Mouse (Mus musculus): ENCODE measurements around the gene Olfr1497. TPM values are rescaled to one million over a fixed set of nuclear protein-coding genes. Genes with fewer than 3 reads are reported as not detected.
"Not testable (repeated sequence)": the region's sequence is repeated elsewhere in the genome, so short reads cannot be mapped to it uniquely, and the experiment has no call there.

Olfr1497 gene
- not detected in 2 replicates for total RNA-seq (2021)
- long read RNA-seq, result 0 reads

GRCm38 (mm10) chr19:13798102-13798501 lies at the start of gene Olfr1497:
TSS of gene Olfr1497 (minus strand) at chr19:13798202.
- no peak for DNase-seq

DNA sequence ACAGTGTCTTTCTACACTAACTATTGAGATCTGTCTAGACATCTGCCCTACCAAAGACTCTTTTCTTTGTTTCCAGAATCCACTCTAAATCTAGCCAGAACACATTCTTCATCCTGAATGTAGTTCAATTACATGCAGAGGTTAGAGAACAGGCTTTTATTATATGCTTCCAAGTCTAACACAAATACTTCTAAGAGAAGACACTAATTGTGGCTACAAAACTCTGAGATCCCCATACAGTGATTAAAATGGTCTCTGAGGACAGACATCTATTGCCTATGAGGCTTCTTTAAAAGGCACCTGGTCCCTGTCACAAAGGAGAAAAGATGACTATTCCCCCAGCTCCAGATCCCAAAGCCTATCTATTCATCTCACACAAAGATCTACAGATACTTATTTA lies 32.4 kb upstream of the Olfr1497 start, which contains the start of gene Olfr1500:
Olfr1500 (minus strand) TSS at position 101 of the 400 bp plus-strand sequence.
- no peak for DNase-seq

DNA sequence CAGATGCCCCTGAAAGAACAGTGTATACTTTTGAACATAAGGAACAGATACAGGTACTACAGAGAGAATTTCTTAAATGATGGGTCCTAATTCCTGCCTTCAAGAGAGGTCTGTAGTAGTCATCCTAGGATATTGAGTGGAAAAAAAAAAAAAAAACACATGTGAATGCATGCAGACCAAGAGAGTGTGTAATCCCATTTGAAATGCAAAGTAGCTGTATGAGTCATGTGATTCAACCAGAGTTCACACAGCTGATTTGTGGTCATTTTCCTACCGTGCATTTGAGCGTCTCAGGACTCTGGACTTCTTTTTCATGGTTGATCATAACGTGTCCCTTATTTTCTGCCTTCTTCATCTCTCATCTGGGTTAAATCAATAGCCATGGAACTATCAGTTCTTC lies 30.4 kb upstream of the Olfr1497 start:
- DNase-seq, result no peak

GRCm38 (mm10) chr19:13820847-13821246 lies 22.8 kb upstream of the Olfr1497 start:
- DNase-seq, result no peak

GRCm38 (mm10) chr19:13819347-13819746 lies 21.3 kb upstream of the Olfr1497 start, which contains the start of gene Olfr1499:
TSS of gene Olfr1499 (minus strand) at chr19:13819447.
- DNase-seq, result no peak

DNA sequence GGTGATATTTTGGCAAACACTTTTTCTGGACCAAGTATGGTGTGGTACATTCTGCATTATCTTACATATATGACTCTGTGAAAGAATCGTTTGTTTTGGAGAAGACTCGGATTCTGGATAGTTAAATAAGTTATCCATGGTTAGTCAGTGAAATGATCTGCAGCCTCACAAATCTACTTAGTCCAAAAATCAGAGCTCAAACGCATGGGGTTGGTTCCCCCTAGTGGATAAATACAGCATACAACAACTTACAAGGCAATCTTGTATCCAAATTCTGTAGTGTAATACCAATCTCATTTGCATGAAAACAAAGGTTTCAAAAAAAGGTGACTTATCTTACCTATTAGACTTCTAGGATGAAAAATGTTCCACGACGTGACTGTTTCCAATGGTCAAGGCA lies 20.8 kb upstream of the Olfr1497 start:
- no peak for DNase-seq

DNA sequence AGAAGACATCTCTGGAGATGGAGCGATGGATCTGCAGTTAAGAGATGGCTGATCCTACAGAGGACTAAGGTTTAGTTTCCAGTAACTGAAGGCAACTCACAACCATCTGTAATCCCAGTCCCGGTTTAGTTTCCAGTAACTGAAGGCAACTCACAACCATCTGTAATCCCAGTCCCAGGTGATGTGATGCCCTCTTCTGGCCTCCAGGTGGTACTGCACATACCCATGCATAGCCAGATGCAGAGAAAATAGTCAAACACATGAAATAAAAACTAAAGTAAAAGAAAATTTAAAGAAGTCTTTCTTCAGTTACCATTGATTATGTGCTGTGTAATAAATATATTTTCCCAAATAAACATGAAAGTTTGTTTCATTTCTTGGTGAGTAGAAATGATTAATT lies 14.8 kb upstream of the Olfr1497 start:
- DNase-seq, result no peak

DNA sequence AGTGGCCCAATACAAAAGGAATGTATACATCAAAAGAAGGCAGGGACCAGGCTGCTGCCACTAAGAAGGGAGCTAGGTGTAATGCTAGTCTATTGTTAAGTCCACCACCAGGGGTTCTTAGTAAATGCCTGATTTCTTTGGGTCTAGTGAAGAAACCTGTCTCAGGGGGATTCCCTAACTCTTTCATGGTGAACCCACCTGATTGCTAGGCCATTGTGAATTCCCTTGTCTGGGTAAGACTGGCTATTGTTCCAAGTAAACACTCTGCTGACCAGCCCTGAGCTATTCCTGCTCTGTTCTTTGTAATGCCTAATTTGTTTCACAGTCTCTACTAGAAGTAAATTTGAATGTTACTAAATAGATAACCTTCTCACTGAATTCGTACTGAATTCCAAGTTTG lies 7.5 kb upstream of the Olfr1497 start:
- not testable (repeated sequence) for DNase-seq

GRCm38 (mm10) chr19:13777578-13777977 lies 20.4 kb downstream of the Olfr1497 start, which contains the start of gene Olfr1496:
TSS of gene Olfr1496 (plus strand) at chr19:13777878.
- no peak for DNase-seq

- no peak for DNase-seq
Measured at GRCm38 (mm10) chr19:13768565-13769276, 29.3 kb downstream of the Olfr1497 start.

GRCm38 (mm10) chr19:13764306-13764705 lies 33.7 kb downstream of the Olfr1497 start, which contains the start of gene Olfr1495:
TSS of gene Olfr1495 (plus strand) at chr19:13764606.
- no peak for DNase-seq

- DNase-seq, result no peak
Measured at GRCm38 (mm10) chr19:13749366-13749765, 48.6 kb downstream of the Olfr1497 start.

Other genes starting within 250 kb of the Olfr1497 start
- not detected in 2 replicates for gene Olfr1484, start 214.7 kb downstream of the Olfr1497 start, total RNA-seq (2021)
- not detected in 2 replicates for gene Olfr1487, start 180.8 kb downstream of the Olfr1497 start, total RNA-seq (2021)
- not detected in 2 replicates for gene Olfr1489, start 166.6 kb downstream of the Olfr1497 start, total RNA-seq (2021)
- not detected in 2 replicates for gene Olfr1490, start 147.1 kb downstream of the Olfr1497 start, total RNA-seq (2021)
- not detected in 2 replicates for gene Olfr1491, start 100.9 kb downstream of the Olfr1497 start, total RNA-seq (2021)
- gene Olfr1493-ps1, start 74.9 kb downstream of the Olfr1497 start, total RNA-seq (2021), result not detected in 2 replicates
- gene Olfr1494, start 58.5 kb downstream of the Olfr1497 start, total RNA-seq (2021), result not detected in 2 replicates
- not detected in 2 replicates for gene Olfr1495, start 33.6 kb downstream of the Olfr1497 start, total RNA-seq (2021)
- gene Olfr1496, start 20.3 kb downstream of the Olfr1497 start, total RNA-seq (2021), result not detected in 2 replicates
- gene Olfr1499, start 21.2 kb upstream of the Olfr1497 start, total RNA-seq (2021), result not detected in 2 replicates
- gene Olfr1500, start 32.3 kb upstream of the Olfr1497 start, total RNA-seq (2021), result not detected in 2 replicates
- not detected in 2 replicates for gene Olfr1501, start 52.5 kb upstream of the Olfr1497 start, total RNA-seq (2021)
- not detected in 2 replicates for gene Olfr1502, start 63.6 kb upstream of the Olfr1497 start, total RNA-seq (2021)
- not detected in 2 replicates for gene Olfr1504, start 99.7 kb upstream of the Olfr1497 start, total RNA-seq (2021)
- gene Olfr1505, start 115.3 kb upstream of the Olfr1497 start, total RNA-seq (2021), result not detected in 2 replicates